Mouse (Mus musculus) liver, embryonic 14.5 days (tissue): ENCODE results near the gene Rnf168. TPM values are rescaled to one million over a fixed set of nuclear protein-coding genes. Genes with fewer than 3 reads are reported as not detected.

Experiments used
- ATAC-seq: fragments of 200-750 bp; cut with Nextera tagmentation; 2 replicates; pipeline ENCODE4 v1.8.0; 2017; ENCODE audit warnings: moderate number of reproducible peaks, mild to moderate bottlenecking, moderate library complexity; ENCODE audit not compliant: insufficient read depth
- DNase-seq, 3 experiments: peaks; one replicate each; pipeline ENCODE4 v3.0.0-alpha.2; 2012 to 2013; ENCODE audit warnings: low read depth in 3 of 3, low spot score in 3 of 3
- H3K27ac ChIP-seq: fragments of 300-500 bp; sonication (generic); 2 replicates; pipeline ENCODE4 v1.5.1; 2014; ENCODE audit warnings: moderate library complexity, mild to moderate bottlenecking, control low read depth, inconsistent platforms
- H3K27me3 ChIP-seq: fragments of 300-500 bp; sonication (generic); 2 replicates; pipeline ENCODE4 v1.6.1; 2014; ENCODE audit warnings: mild to moderate bottlenecking, low read length, moderate library complexity; ENCODE audit not compliant: control insufficient read depth, insufficient read depth
- H3K36me3 ChIP-seq: fragments of 300-500 bp; sonication (generic); replicated peaks from 2 replicates; pipeline ENCODE4 v1.6.1; 2014; ENCODE audit warnings: low read depth; ENCODE audit not compliant: control insufficient read depth, insufficient read depth
- H3K4me1 ChIP-seq, 2 experiments: fragments of 200-500 bp in 1 of 2; fragments of 300-500 bp in 1 of 2; sonication (generic) in 1 of 2; replicated peaks; 2 replicates each; pipeline ENCODE4 v1.6.1; 2012 to 2014; ENCODE audit warnings: antibody characterized with exemption in 1 of 2, inconsistent platforms in 1 of 2, low read length in 1 of 2; ENCODE audit not compliant: control insufficient read depth in 2 of 2, insufficient read depth in 2 of 2
- H3K4me2 ChIP-seq: fragments of 300-500 bp; sonication (generic); 2 replicates; pipeline ENCODE4 v1.6.1; 2014; ENCODE audit warnings: low read depth, mild to moderate bottlenecking, control low read depth, moderate library complexity
- H3K4me3 ChIP-seq, 2 experiments: fragments of 200-500 bp in 1 of 2; fragments of 300-500 bp in 1 of 2; sonication (generic) in 1 of 2; 2 replicates each; pipeline ENCODE4 v1.5.1; 2012 to 2014; ENCODE audit warnings: low read depth in 2 of 2, low read length in 2 of 2, mild to moderate bottlenecking in 2 of 2, control low read depth in 1 of 2, inconsistent platforms in 1 of 2, moderate library complexity in 1 of 2; ENCODE audit not compliant: insufficient read depth in 1 of 2
- H3K9ac ChIP-seq: fragments of 300-500 bp; sonication (generic); replicated peaks from 2 replicates; pipeline ENCODE4 v1.6.1; 2014; ENCODE audit warnings: mild to moderate bottlenecking, control low read depth, moderate library complexity
- H3K9me3 ChIP-seq: fragments of 300-500 bp; sonication (generic); 2 replicates; pipeline ENCODE4 v1.6.1; 2016; ENCODE audit warnings: low read length, mixed read lengths; ENCODE audit not compliant: control insufficient read depth
- CTCF ChIP-seq: IDR thresholded peaks from 2 replicates; pipeline ENCODE4 v1.5.1; 2016; ENCODE audit warnings: antibody characterized with exemption, low read depth, control low read depth
- EP300 ChIP-seq: IDR thresholded peaks from 2 replicates; pipeline ENCODE4 v1.6.1; 2016; ENCODE audit warnings: antibody characterized with exemption, low read depth
- WGBS: fragments of 180-500 bp; shearing (Covaris S2); extraction: QIAGEN DNeasy Blood & Tissue Kit; methylation state at CpG from one replicate; pipeline ENCODE4 v1.1.7; 2014; ENCODE audit not compliant: insufficient replicate concordance; 5-methylcytosine and 5-hydroxymethylcytosine counted together
- microRNA counts: library from miRNA; unstranded; fragments of <30 nt; microRNA quantifications from one replicate; lab custom pipeline; 2016
- microRNA-seq: library from miRNA; unstranded; fragments of <30 nt; microRNA quantifications from one replicate; pipeline ENCODE4, GENCODE M21; 2016
- polyA plus RNA-seq, 2 experiments: library from polyadenylated mRNA; depleted of rRNA in 1 of 2; stranded (reverse) in 1 of 2; unstranded in 1 of 2; fragments of >200 nt; fragmentation: Nextera tagmentation in 1 of 2; extraction: Ambion mirVana in 1 of 2; gene quantifications; 2 replicates each; pipeline versions ENCODE4 v1.2.1 to v1.2.3; 2012 to 2014

The Rnf168 gene
- polyA plus RNA-seq, 2 experiments = 6.1 to 11.3 TPM

DNA sequence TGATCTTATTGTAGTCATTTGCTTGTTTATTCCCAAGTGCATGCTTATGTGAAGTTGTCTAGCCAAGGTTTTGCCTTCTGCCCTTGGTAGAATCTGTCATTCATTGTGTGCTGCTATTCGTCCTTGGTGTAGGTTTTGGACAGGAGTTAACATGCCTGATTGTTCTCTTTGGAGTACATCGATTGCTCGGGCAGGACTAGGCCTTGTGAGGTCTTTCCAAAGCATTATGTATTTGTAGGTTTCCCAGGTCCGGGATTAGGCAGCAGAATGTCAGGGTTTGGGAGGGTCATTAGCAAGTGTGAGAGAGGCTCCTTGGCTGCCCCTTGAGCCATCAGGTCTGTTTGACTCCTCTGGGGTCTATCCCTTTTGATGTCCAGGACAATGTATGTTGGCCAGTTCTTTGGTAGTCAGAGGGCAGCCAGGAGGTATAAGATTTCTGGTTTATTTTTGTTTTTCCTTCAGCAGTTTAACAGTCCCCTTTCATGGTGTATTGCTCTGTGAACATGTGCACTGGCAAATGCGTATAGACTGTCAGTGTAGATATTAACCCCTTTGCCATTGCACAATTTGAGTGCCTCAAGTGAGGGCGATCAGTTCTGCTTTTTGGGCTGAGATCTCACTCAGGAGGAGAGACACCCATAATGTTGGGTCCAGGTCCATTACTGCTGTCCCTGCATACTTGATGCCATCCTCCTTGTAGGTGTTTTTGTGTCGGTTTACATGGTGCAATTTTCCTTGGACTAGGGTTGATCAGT lies 58.9 kb downstream of the Rnf168 start:
- no peak for DNase-seq
- no peak for ATAC-seq
- no peaks in the 10 kb centered on the region for H3K27me3 ChIP-seq
- no peaks in the 10 kb centered on the region for H3K36me3 ChIP-seq
- no peak overlapping the region for H3K9ac ChIP-seq
- WGBS = 59% methylated on average over 7 of the region's 7 CpGs
- no peak overlapping the region for H3K27ac ChIP-seq
- TF ChIP-seq CTCF (no peak), EP300 (no peak)
- peaks cover 0 to 8% of the 10 kb centered on the region in 2 experiments; a peak in 2 of 4 replicates for H3K4me1 ChIP-seq
- no peaks in the 10 kb centered on the region for H3K9me3 ChIP-seq
- no peak overlapping the region for H3K4me3 ChIP-seq
- no peak overlapping the region for H3K4me2 ChIP-seq

DNA sequence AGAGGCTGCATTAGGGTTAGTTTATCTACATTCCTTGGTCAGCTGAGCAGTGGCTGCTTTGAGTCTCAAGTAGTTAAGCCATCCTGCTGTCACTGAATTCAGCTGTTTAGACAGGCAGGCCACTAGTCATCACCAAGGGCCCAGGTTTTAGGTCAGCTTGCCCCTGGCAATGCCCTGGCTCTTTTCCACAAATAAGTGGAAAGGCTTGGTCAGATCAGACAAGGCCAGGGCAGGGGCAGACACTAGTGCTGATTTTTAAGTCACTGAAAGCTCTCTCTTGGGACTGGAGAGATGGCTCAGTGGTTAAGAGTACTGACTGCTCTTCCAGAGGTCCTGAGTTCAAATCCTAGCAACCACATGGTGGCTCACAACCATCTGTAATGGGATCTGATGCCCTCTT lies 59.7 kb downstream of the Rnf168 start:
- no peak for DNase-seq

GRCm38 (mm10) chr16:32340451-32340850 lies 63.2 kb downstream of the Rnf168 start:
- no peaks in the 10 kb centered on the region for H3K27me3 ChIP-seq
- ATAC-seq = no peak
- TF ChIP-seq CTCF = no peak
- TF ChIP-seq EP300 = no peak
- H3K9me3 ChIP-seq = no peaks in the 10 kb centered on the region
- H3K4me1 ChIP-seq = peaks cover 3 to 8% of the 10 kb centered on the region in 2 experiments; a peak in 2 of 4 replicates
- H3K4me2 ChIP-seq = no peak overlapping the region
- 13% methylated on average over 1 of the region's 1 CpGs for WGBS
- no peak overlapping the region for H3K27ac ChIP-seq
- H3K9ac ChIP-seq = no peak overlapping the region
- no peaks in the 10 kb centered on the region for H3K36me3 ChIP-seq
- DNase-seq = no peak
- H3K4me3 ChIP-seq = no peak overlapping the region

More for the DNA sequence above, 59.7 kb downstream of the Rnf168 start:
- H3K4me1 ChIP-seq = peaks cover 0 to 6% of the 10 kb centered on the region in 2 experiments; a peak in 2 of 4 replicates
- H3K9ac ChIP-seq = no peak overlapping the region
- H3K9me3 ChIP-seq = no peaks in the 10 kb centered on the region
- no peak for TF ChIP-seq CTCF
- no peak for TF ChIP-seq EP300
- H3K4me3 ChIP-seq = no peak overlapping the region
- no peaks in the 10 kb centered on the region for H3K27me3 ChIP-seq
- no peak overlapping the region for H3K4me2 ChIP-seq
- no peaks in the 10 kb centered on the region for H3K36me3 ChIP-seq
- no peak for ATAC-seq
- no peak overlapping the region for H3K27ac ChIP-seq

DNA sequence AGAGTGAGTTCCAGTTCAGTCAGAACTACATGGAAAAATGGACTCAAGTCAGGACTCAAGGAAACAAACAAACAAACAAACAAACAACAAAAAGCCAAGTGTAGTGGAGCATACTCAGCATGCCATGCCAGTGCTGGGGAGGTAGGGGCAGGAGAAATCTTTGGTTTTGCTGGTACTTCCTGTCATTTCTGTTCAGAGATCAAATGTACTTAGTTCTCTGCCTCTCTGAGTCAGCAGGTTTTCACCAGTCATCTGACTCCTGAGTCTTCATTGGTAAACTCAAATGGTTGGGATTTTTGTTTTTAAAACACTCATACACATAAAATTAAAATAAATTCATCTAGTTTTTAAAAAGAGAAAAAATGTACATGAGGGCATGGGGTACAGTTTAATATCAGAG lies 68.3 kb downstream of the Rnf168 start:
- DNase-seq = no peak
- H3K27ac ChIP-seq = no peak overlapping the region
- no peak overlapping the region for H3K4me2 ChIP-seq
- no peaks in the 10 kb centered on the region for H3K36me3 ChIP-seq
- TF ChIP-seq EP300 (no peak), CTCF (no peak)
- ATAC-seq = no peak
- no peaks in the 10 kb centered on the region for H3K9me3 ChIP-seq
- no peak overlapping the region for H3K9ac ChIP-seq
- peaks cover 4% of the 10 kb centered on the region in 2 experiments; a peak in 2 of 4 replicates for H3K4me1 ChIP-seq
- no peak overlapping the region for H3K4me3 ChIP-seq
- no peaks in the 10 kb centered on the region for H3K27me3 ChIP-seq

DNA sequence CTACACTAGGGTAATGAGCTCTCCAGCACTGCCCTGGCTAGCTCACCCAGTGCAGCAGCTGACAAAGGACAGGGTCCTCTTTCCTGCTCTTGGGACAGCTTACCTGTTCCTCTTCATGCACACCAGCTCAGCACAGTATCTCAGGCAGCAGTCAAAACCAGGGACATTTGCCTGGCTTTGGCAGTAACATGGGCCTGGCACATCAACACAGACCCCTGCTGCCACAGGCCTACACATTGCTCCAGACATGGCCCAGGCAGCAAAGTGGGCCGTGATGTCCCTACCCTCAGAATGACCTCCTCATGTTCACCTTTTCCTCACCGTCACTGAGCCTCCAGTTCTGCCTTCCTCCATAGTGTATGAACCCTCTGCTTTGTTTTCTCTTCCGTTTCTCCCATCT lies 73.5 kb downstream of the Rnf168 start:
- 75% methylated on average over 3 of the region's 3 CpGs for WGBS
- no peak for DNase-seq
- TF ChIP-seq CTCF = no peak
- TF ChIP-seq EP300 = no peak

More for the DNA sequence above, 73.5 kb downstream of the Rnf168 start:
- Histone ChIP-seq H3K9me3 (no peaks in the 10 kb centered on the region), H3K27ac (no peak overlapping the region), H3K4me3 (no peak overlapping the region), H3K27me3 (no peaks in the 10 kb centered on the region), H3K36me3 (peaks cover 6% of the 10 kb centered on the region), H3K4me1 (no peaks in the 10 kb centered on the region), H3K9ac (no peak overlapping the region), H3K4me2 (no peak overlapping the region)
- no peak for ATAC-seq

MicroRNAs within 50 kb of the gene (microRNA counts, 519-probe panel; counts per million panel counts)
- 69.9 counts per million for microRNA mmu-miR-1946a (lab: Ali Mortazavi, UCI)

Small RNA genes within 50 kb of the gene (microRNA-seq; reads per million reads assigned to microRNA genes)
- gene Mir1946a = not detected

Other genes starting within 250 kb of the Rnf168 start
- gene Pak2, start 198.1 kb upstream of the Rnf168 start, polyA plus RNA-seq (2012; rRNA removed) = 4.8 and 6.7 TPM in 2 replicates
- gene Pak2, start 198.1 kb upstream of the Rnf168 start, polyA plus RNA-seq (2014; fragmentation: Nextera tagmentation; extraction: Ambion mirVana) = 9.1 and 9.5 TPM in 2 replicates
- gene Pigx, start 177.7 kb upstream of the Rnf168 start, polyA plus RNA-seq (2012; rRNA removed) = 10.5 and 13.2 TPM in 2 replicates
- gene Pigx, start 177.7 kb upstream of the Rnf168 start, polyA plus RNA-seq (2014; fragmentation: Nextera tagmentation; extraction: Ambion mirVana) = 25.5 and 28.8 TPM in 2 replicates
- gene Cep19, start 177.7 kb upstream of the Rnf168 start, polyA plus RNA-seq (2012; rRNA removed) = 1.3 and 2.1 TPM in 2 replicates
- 4.0 and 4.3 TPM in 2 replicates for gene Cep19, start 177.7 kb upstream of the Rnf168 start, polyA plus RNA-seq (2014; fragmentation: Nextera tagmentation; extraction: Ambion mirVana)
- gene Nrros, start 111.9 kb upstream of the Rnf168 start, polyA plus RNA-seq (2012; rRNA removed) = 11.6 and 13.2 TPM in 2 replicates
- gene Nrros, start 111.9 kb upstream of the Rnf168 start, polyA plus RNA-seq (2014; fragmentation: Nextera tagmentation; extraction: Ambion mirVana) = 18.8 and 18.9 TPM in 2 replicates
- gene Bex6, start 97.6 kb upstream of the Rnf168 start, polyA plus RNA-seq (2012; rRNA removed) = 0.52 and 0.90 TPM in 2 replicates
- gene Bex6, start 97.6 kb upstream of the Rnf168 start, polyA plus RNA-seq (2014; fragmentation: Nextera tagmentation; extraction: Ambion mirVana) = 0.70 and 0.71 TPM in 2 replicates
- 2.7 and 4.0 TPM in 2 replicates for gene Fbxo45, start 30.3 kb upstream of the Rnf168 start, polyA plus RNA-seq (2012; rRNA removed)
- 5.1 and 6.6 TPM in 2 replicates for gene Fbxo45, start 30.3 kb upstream of the Rnf168 start, polyA plus RNA-seq (2014; fragmentation: Nextera tagmentation; extraction: Ambion mirVana)
- 4.8 and 7.9 TPM in 2 replicates for gene Wdr53, start 30.2 kb upstream of the Rnf168 start, polyA plus RNA-seq (2012; rRNA removed)
- gene Wdr53, start 30.2 kb upstream of the Rnf168 start, polyA plus RNA-seq (2014; fragmentation: Nextera tagmentation; extraction: Ambion mirVana) = 11.2 and 11.5 TPM in 2 replicates
- not detected in 2 replicates for gene Smco1, start 6.0 kb upstream of the Rnf168 start, polyA plus RNA-seq (2012; rRNA removed)
- gene Smco1, start 6.0 kb upstream of the Rnf168 start, polyA plus RNA-seq (2014; fragmentation: Nextera tagmentation; extraction: Ambion mirVana) = not detected in 2 replicates
- gene Ubxn7, start 54.8 kb downstream of the Rnf168 start, polyA plus RNA-seq (2012; rRNA removed) = 2.7 and 5.1 TPM in 2 replicates
- 5.4 and 7.6 TPM in 2 replicates for gene Ubxn7, start 54.8 kb downstream of the Rnf168 start, polyA plus RNA-seq (2014; fragmentation: Nextera tagmentation; extraction: Ambion mirVana)
- gene Tm4sf19, start 123.0 kb downstream of the Rnf168 start, polyA plus RNA-seq (2012; rRNA removed) = 0.04 TPM in 1 of 2 replicates, not detected in the other
- not detected in 2 replicates for gene Tm4sf19, start 123.0 kb downstream of the Rnf168 start, polyA plus RNA-seq (2014; fragmentation: Nextera tagmentation; extraction: Ambion mirVana)
- gene Tctex1d2, start 142.2 kb downstream of the Rnf168 start, polyA plus RNA-seq (2012; rRNA removed) = 2.1 and 3.1 TPM in 2 replicates
- 6.4 and 7.2 TPM in 2 replicates for gene Tctex1d2, start 142.2 kb downstream of the Rnf168 start, polyA plus RNA-seq (2014; fragmentation: Nextera tagmentation; extraction: Ambion mirVana)
- 12.8 and 16.3 TPM in 2 replicates for gene Pcyt1a, start 153.5 kb downstream of the Rnf168 start, polyA plus RNA-seq (2012; rRNA removed)
- 40.3 and 41.6 TPM in 2 replicates for gene Pcyt1a, start 153.5 kb downstream of the Rnf168 start, polyA plus RNA-seq (2014; fragmentation: Nextera tagmentation; extraction: Ambion mirVana)
- 0.16 and 0.25 TPM in 2 replicates for gene Slc51a, start 210.4 kb downstream of the Rnf168 start, polyA plus RNA-seq (2012; rRNA removed)
- gene Slc51a, start 210.4 kb downstream of the Rnf168 start, polyA plus RNA-seq (2014; fragmentation: Nextera tagmentation; extraction: Ambion mirVana) = 1.1 and 1.2 TPM in 2 replicates
- gene Zdhhc19, start 218.8 kb downstream of the Rnf168 start, polyA plus RNA-seq (2012; rRNA removed) = not detected in 2 replicates
- not detected in 2 replicates for gene Zdhhc19, start 218.8 kb downstream of the Rnf168 start, polyA plus RNA-seq (2014; fragmentation: Nextera tagmentation; extraction: Ambion mirVana)